Mouse (Mus musculus): Measurements from ENCODE around the gene Kif11. TPM values are rescaled to one million over a fixed set of nuclear protein-coding genes. Genes with fewer than 3 reads are reported as not detected.

Gene Kif11
- polyA plus RNA-seq (2014; fragmentation: Nextera tagmentation; extraction: Ambion mirVana): 77.0 and 85.7 TPM in 2 replicates

GRCm38 (mm10) chr19:37375755-37376615 lies at the start of gene Kif11:
Gene Kif11 (plus strand): TSS chr19:37376403.
- Histone ChIP-seq H3K36me3 (ENCODE audit: control insufficient read depth, insufficient read depth, low read length) (no peaks in the 10 kb centered on the region; the same call in 1 of the 2 replicates), H3K9ac (ENCODE audit: low read depth, low read length) (peak within 1 kb of the TSS; percentile 84), H3K9me3 (ENCODE audit: control insufficient read depth, low read length) (no peaks in the 10 kb centered on the region), H3K4me2 (peak within 1 kb of the TSS; percentile 92), H3K27ac (ENCODE audit: low read depth, low read length) (peak within 1 kb of the TSS; percentile 97), H3K27me3 (replicated peaks; ENCODE audit: control insufficient read depth, insufficient read depth, low read length) (no peaks in the 10 kb centered on the region), H3K4me1 (replicated peaks; ENCODE audit: control insufficient read depth, insufficient read depth, low read length) (peaks cover 26% of the 10 kb centered on the region), H3K4me3 (ENCODE audit: low read depth, low read length) (peak within 1 kb of the TSS; percentile 73)
- WGBS: under 1% methylated on average over 73 of the region's 73 CpGs
- DNase-seq (ENCODE audit: low spot score) (peak; percentile 93), ATAC-seq (replicated peaks; ENCODE audit: low FRiP score) (peak; percentile 96)

- no peak overlapping the region for H3K4me2 ChIP-seq
- H3K27me3 ChIP-seq (replicated peaks; ENCODE audit: control insufficient read depth, insufficient read depth, low read length): no peaks in the 10 kb centered on the region
- H3K36me3 ChIP-seq (ENCODE audit: control insufficient read depth, insufficient read depth, low read length): peaks cover 6% of the 10 kb centered on the region; the same call in 1 of the 2 replicates
- no peaks in the 10 kb centered on the region for H3K9me3 ChIP-seq (ENCODE audit: control insufficient read depth, low read length)
- DNase-seq (ENCODE audit: low spot score) (no peak), ATAC-seq (replicated peaks; ENCODE audit: low FRiP score) (no peak)
- H3K27ac ChIP-seq (ENCODE audit: low read depth, low read length): no peak overlapping the region
- 90% methylated on average over 5 of the region's 5 CpGs for WGBS
- no peak overlapping the region for H3K9ac ChIP-seq (ENCODE audit: low read depth, low read length)
- H3K4me1 ChIP-seq (replicated peaks; ENCODE audit: control insufficient read depth, insufficient read depth, low read length): no peaks in the 10 kb centered on the region
- no peak overlapping the region for H3K4me3 ChIP-seq (ENCODE audit: low read depth, low read length)
Observed at GRCm38 (mm10) chr19:37327216-37327615, 49.0 kb upstream of the Kif11 start.

GRCm38 (mm10) chr19:37332726-37333125 lies 43.5 kb upstream of the Kif11 start:
- H3K4me1 ChIP-seq (replicated peaks; ENCODE audit: control insufficient read depth, insufficient read depth, low read length): peaks cover 12% of the 10 kb centered on the region
- ATAC-seq (replicated peaks; ENCODE audit: low FRiP score): no peak

GRCm38 (mm10) chr19:37333357-37333756 lies 42.8 kb upstream of the Kif11 start:
- DNase-seq (ENCODE audit: low spot score) (no peak), ATAC-seq (replicated peaks; ENCODE audit: low FRiP score) (peak; percentile 39; the same call in 1 of the 2 replicates)
- H3K4me2 ChIP-seq: no peak overlapping the region
- H3K9me3 ChIP-seq (ENCODE audit: control insufficient read depth, low read length): no peaks in the 10 kb centered on the region
- peaks cover 14% of the 10 kb centered on the region for H3K4me1 ChIP-seq (replicated peaks; ENCODE audit: control insufficient read depth, insufficient read depth, low read length)
- no peak overlapping the region for H3K4me3 ChIP-seq (ENCODE audit: low read depth, low read length)
- no peak overlapping the region for H3K27ac ChIP-seq (ENCODE audit: low read depth, low read length)
- 55% methylated on average over 5 of the region's 5 CpGs for WGBS
- no peak overlapping the region for H3K9ac ChIP-seq (ENCODE audit: low read depth, low read length)
- H3K27me3 ChIP-seq (replicated peaks; ENCODE audit: control insufficient read depth, insufficient read depth, low read length): no peaks in the 10 kb centered on the region
- H3K36me3 ChIP-seq (ENCODE audit: control insufficient read depth, insufficient read depth, low read length): peaks cover 4% of the 10 kb centered on the region; the same call in 1 of the 2 replicates

More at GRCm38 (mm10) chr19:37332726-37333125, 43.5 kb upstream of the Kif11 start:
- Histone ChIP-seq H3K9ac (ENCODE audit: low read depth, low read length) (no peak overlapping the region), H3K36me3 (ENCODE audit: control insufficient read depth, insufficient read depth, low read length) (peaks cover 4% of the 10 kb centered on the region; the same call in 1 of the 2 replicates), H3K4me2 (peak overlapping the region; percentile 4; the same call in 1 of the 2 replicates), H3K4me3 (ENCODE audit: low read depth, low read length) (no peak overlapping the region), H3K27ac (ENCODE audit: low read depth, low read length) (no peak overlapping the region), H3K27me3 (replicated peaks; ENCODE audit: control insufficient read depth, insufficient read depth, low read length) (no peaks in the 10 kb centered on the region), H3K9me3 (ENCODE audit: control insufficient read depth, low read length) (no peaks in the 10 kb centered on the region)
- DNase-seq (ENCODE audit: low spot score): no peak
- 86% methylated on average over 4 of the region's 4 CpGs for WGBS

GRCm38 (mm10) chr19:37335392-37335791 lies 40.8 kb upstream of the Kif11 start:
- Histone ChIP-seq H3K27me3 (replicated peaks; ENCODE audit: control insufficient read depth, insufficient read depth, low read length) (no peaks in the 10 kb centered on the region), H3K9me3 (ENCODE audit: control insufficient read depth, low read length) (no peaks in the 10 kb centered on the region), H3K27ac (ENCODE audit: low read depth, low read length) (no peak overlapping the region), H3K4me3 (ENCODE audit: low read depth, low read length) (no peak overlapping the region), H3K4me2 (no peak overlapping the region), H3K36me3 (ENCODE audit: control insufficient read depth, insufficient read depth, low read length) (no peaks in the 10 kb centered on the region), H3K9ac (ENCODE audit: low read depth, low read length) (no peak overlapping the region), H3K4me1 (replicated peaks; ENCODE audit: control insufficient read depth, insufficient read depth, low read length) (peaks cover 15% of the 10 kb centered on the region)
- DNase-seq (ENCODE audit: low spot score): no peak
- WGBS: 58% methylated on average over 1 of the region's 1 CpGs
- ATAC-seq (replicated peaks; ENCODE audit: low FRiP score): no peak

GRCm38 (mm10) chr19:37337752-37338151 lies 38.5 kb upstream of the Kif11 start, which contains the start of gene Ide:
Gene Ide (minus strand): TSS chr19:37337852.
- Histone ChIP-seq H3K36me3 (ENCODE audit: control insufficient read depth, insufficient read depth, low read length) (no peaks in the 10 kb centered on the region), H3K9me3 (ENCODE audit: control insufficient read depth, low read length) (no peaks in the 10 kb centered on the region), H3K4me2 (no peak within 1 kb of the TSS), H3K27ac (ENCODE audit: low read depth, low read length) (no peak within 1 kb of the TSS), H3K27me3 (replicated peaks; ENCODE audit: control insufficient read depth, insufficient read depth, low read length) (no peaks in the 10 kb centered on the region), H3K4me1 (replicated peaks; ENCODE audit: control insufficient read depth, insufficient read depth, low read length) (peaks cover 14% of the 10 kb centered on the region), H3K9ac (ENCODE audit: low read depth, low read length) (no peak within 1 kb of the TSS), H3K4me3 (ENCODE audit: low read depth, low read length) (no peak within 1 kb of the TSS)
- ATAC-seq (replicated peaks; ENCODE audit: low FRiP score) (no peak), DNase-seq (ENCODE audit: low spot score) (no peak)
- 73% methylated on average over 4 of the region's 4 CpGs for WGBS

- no peaks in the 10 kb centered on the region for H3K27me3 ChIP-seq (replicated peaks; ENCODE audit: control insufficient read depth, insufficient read depth, low read length)
- no peak overlapping the region for H3K27ac ChIP-seq (ENCODE audit: low read depth, low read length)
- DNase-seq (ENCODE audit: low spot score) (no peak), ATAC-seq (replicated peaks; ENCODE audit: low FRiP score) (no peak)
- H3K9ac ChIP-seq (ENCODE audit: low read depth, low read length): no peak overlapping the region
- WGBS: 76% methylated on average over 5 of the region's 5 CpGs
- no peak overlapping the region for H3K4me2 ChIP-seq
- H3K36me3 ChIP-seq (ENCODE audit: control insufficient read depth, insufficient read depth, low read length): no peaks in the 10 kb centered on the region
- H3K4me3 ChIP-seq (ENCODE audit: low read depth, low read length): no peak overlapping the region
- H3K4me1 ChIP-seq (replicated peaks; ENCODE audit: control insufficient read depth, insufficient read depth, low read length): 0 out of 2 replicates have a peak, but pooled peaks cover 3% of the 10 kb centered on the region
- no peaks in the 10 kb centered on the region for H3K9me3 ChIP-seq (ENCODE audit: control insufficient read depth, low read length)
Observed at GRCm38 (mm10) chr19:37340495-37340894, 35.7 kb upstream of the Kif11 start.

- Histone ChIP-seq H3K27ac (ENCODE audit: low read depth, low read length) (no peak overlapping the region), H3K4me3 (ENCODE audit: low read depth, low read length) (no peak overlapping the region), H3K9ac (ENCODE audit: low read depth, low read length) (no peak overlapping the region), H3K27me3 (replicated peaks; ENCODE audit: control insufficient read depth, insufficient read depth, low read length) (no peaks in the 10 kb centered on the region), H3K4me2 (no peak overlapping the region), H3K4me1 (replicated peaks; ENCODE audit: control insufficient read depth, insufficient read depth, low read length) (0 out of 2 replicates have a peak, but pooled peaks cover 3% of the 10 kb centered on the region), H3K9me3 (ENCODE audit: control insufficient read depth, low read length) (no peaks in the 10 kb centered on the region), H3K36me3 (ENCODE audit: control insufficient read depth, insufficient read depth, low read length) (no peaks in the 10 kb centered on the region)
- WGBS: 67% methylated on average over 5 of the region's 5 CpGs
- DNase-seq (ENCODE audit: low spot score): no peak
- no peak for ATAC-seq (replicated peaks; ENCODE audit: low FRiP score)
Observed at GRCm38 (mm10) chr19:37340931-37341330, 35.3 kb upstream of the Kif11 start.
